Mouse (Mus musculus): Measurements from ENCODE around the gene Nup93.

The Nup93 gene

DNA sequence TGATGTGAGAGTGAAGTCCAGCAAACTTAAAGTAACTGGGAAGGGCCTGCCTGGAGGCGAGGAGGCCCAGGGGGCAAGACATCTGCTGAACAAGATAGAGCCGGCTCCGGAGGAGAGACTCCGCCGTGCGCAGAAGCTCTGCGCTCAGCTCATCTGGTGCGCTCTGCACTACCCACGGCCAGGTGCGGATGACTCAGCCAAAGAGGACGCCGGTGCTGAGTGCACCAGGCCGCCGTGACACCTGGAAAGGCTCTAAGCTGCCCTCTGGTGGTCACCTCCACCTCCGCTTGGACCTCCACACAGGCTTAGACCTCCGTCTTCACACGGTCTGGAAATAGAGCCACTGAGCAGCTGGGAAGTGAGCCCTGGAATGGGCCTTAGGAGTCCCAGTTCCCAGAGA, 27.8 kb upstream of the Nup93 start:
- DNase-seq (ENCODE audit: low spot score): peak; percentile 92

DNA sequence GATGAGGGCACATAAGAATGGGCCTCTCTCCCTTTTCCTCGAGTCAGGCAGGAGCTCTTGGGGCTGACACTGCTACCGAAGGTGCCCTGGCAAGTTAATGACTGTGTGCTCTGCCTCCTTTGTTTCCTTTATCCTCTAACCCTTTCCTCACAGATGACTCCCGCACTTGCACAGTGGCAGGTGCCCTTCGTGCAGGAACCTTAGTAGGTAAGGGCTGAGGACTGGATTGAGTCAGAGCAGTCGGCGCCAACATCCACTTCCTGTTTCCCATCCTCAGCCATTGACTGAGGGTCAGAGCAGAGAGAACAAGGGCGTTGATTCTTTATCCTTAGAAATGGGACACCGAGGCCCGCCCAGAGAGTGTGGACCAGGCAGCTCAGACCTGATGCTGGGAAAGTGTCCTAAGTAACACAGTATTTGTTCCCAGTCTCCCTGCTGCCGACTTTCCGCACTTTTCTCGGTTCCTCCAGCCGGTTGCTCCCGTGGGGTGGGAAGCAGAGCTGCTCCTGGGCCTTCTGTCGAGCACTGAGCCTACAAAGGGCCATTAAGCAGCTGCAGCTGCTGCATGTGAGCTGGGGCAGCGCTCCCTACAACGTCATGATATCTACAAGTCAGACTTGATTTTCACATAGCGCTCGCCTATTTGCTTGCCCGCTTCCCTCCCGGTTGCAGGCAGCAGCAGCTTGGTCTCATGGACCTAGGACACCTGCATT, 26.9 kb upstream of the Nup93 start:
- no peak for DNase-seq (ENCODE audit: low spot score)

DNA sequence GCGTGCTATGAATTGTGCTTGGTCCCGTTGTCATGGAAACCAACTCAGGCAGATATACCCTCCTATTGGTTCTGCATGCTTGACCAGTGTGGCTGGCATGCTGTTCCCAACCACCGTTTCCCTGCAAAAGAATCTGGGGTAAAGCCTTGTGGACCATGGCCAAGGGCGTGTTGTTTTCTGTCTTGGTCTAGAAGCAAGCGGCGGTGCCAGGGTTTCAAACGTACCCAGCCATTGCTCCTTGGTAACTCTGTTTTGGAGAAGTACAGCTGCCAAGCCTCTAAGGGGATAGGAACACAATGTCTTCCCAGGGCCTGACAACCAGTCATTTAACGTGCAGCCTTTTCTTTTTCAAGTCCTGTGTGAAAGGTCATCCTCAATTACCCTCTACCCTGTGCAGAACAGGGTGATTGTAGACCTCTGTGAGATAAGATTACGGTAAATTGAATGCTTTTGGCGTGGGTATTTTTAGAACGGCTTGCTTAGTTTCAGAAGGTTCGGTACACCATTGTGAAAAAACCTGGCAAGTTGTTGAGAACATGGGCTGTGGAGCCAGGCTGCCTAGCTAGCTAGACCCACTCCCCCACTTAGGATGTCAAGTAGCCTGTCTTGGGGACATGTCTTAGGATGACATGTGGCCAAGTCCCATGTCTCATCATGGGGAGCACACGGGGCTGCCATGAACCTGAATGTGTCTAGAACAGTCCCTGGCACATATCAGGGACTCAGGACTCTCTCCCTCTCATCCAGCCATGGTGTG, 24.9 kb upstream of the Nup93 start:
- no peak for DNase-seq (ENCODE audit: low spot score)

DNA sequence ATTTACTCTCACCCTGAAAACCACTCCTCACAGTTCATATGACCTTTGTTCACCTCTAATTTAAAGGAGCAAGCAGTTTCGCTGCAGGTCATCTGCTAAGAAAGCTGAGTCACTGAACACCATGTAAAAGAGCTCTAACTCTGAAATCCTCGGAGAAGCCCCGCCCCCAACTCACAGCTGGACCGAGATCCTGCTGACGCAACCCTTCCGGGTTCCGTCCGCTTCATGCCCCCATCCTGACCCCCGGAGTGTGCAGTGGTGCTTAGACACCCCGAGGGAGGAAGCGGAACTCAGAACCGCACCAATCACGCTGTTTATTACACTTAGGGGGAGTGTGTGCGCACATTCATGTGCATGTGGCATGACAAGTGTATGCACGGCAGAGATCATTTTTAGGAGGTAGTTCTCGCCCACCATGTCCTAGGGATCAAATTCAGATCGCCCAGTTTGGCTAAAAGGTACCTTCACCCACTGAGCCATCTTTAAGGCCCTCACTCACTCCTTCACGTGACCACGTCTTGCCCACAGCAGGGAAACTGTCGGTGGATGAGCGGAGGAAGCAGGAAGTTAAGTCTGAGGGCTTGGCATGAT, 23.2 kb upstream of the Nup93 start:
- DNase-seq (ENCODE audit: low spot score): peak; percentile 89

DNA sequence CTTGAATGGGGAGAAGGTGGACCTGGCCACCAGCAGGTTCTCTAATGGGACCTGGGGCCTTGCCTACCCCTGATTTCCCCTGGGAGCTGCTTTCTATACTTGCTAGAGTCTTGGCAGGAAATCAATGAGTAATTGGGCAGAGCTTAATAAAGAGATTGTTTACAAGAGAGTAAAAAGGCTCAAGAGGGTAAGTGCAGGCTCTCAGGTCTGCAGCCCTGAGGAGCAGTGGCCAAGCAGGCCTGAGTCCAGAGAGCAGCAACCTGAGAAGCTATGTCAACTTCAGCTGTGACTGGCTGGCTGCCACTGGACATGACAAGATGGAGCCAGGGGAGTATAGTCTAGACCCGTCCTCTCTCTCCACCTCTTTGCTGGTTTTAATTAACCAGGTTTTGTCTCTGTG, 21.4 kb upstream of the Nup93 start:
- no peak for DNase-seq (ENCODE audit: low spot score)

DNA sequence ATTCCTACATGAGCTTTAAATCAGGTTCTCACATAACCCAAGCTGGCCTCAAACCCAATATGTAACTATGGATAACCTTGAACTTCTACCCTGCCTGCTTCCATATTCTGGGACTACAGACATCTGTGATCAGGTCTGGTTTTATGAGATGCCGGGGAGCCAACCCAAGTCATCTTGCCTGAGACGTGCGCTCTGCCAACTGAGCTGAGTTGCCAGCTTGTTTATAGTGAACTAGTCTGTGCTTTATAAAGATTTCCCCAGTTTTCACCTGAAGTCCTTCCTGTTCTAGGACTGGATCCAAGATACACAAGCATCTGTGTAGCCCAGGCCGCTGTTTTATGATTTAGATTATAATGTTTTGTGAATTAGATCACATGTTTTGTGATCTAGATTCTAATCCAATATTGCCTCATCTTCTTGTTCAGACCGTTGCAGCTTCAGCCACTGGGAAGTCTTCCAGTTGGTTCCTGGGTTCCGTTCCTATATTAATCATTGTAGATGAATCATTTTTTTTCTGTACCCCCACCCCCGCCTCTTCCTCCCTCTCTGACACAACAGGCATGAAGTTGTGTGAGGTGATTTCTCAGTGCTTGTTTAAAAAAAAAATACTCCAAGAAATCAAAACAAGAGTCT, 19.7 kb upstream of the Nup93 start:
- DNase-seq (ENCODE audit: low spot score): no peak

DNA sequence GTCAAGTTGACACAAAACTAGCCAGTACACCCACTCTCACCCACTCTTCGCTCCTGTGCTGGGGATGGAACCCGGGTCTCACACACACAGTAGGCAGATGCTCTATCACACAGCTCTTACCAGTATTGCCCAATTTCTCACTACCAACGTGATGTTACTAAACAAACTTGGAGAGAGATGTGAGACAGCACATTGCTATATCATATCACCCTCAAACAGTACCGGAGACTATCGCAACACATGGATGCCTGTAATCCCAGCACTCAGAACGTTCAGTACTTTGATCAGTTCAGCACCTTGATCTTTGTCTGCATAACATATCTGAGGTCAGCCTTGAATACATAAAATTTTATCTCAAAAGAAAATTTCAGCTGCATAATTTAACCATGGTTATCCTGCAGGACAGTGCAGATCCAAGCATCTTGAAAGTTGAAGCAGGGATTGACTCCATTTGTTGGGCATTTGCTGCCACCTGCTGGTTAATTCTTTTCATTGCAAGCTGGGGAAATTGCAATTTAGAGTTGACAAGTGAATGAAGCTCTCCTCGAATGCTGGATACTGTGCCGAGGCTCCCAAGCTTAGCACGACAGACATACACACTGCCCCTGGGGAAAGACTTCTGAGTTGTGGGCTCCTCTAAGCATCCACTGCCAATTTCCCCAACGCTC, 15.0 kb upstream of the Nup93 start:
- DNase-seq (ENCODE audit: low spot score): peak; percentile 71

DNA sequence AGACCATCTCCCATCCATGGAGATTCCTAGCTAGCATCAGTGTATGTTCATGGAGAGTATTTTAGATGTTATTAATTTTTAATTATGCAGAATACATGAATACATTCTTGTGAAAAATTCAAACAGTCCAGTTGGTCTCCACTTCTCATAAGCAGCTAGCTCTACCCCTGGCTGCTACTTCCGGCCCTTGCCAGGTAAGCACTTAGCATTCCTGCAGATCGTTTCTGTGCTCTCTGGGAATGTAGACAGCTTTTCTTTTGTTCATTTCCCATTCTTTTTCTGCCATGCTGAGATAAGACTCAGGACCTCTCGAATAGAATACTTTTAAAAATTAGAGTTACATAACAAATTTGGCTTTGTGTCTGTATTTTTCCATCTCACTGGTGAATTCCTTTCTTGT, 10.3 kb upstream of the Nup93 start:
- no peak for DNase-seq (ENCODE audit: low spot score)

DNA sequence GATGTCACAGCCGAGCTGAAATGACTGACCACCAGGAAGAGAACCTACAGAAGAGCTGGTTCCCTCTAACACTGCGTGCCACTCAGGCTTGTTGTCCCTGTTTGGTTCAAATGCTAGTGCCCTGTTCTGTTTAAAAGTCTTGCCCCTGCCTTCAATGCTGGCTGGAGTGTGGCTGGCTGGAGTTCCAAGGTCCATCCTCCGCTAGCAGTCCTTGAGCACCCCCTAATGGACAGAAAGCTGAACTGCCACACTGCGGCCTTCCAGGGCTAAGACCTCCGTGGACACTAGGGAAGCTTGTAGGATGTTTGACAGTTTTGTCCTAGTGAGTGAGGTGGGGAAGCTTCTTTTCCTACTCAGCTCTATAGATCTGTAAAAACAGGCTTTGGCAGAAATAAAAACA, 8.6 kb upstream of the Nup93 start:
- peak; percentile 72 for DNase-seq (ENCODE audit: low spot score)

DNA sequence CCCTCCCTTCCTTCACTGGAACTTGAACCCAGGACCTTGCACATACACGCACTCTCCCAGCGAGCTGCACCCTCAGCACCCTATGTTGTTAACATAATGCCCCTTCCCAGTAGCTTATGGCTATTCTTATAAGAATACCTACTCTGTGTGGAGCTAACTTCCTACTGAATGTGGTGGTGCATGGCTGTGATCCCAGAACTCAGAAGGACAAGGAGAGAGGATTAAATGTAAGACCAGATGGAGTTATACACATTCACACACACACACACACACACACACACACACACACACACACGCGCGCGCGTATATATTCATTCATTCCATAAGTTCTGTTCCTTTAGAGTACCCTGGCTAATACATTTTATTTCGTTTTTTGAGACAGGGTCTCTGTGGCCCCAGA, 8.1 kb upstream of the Nup93 start:
- DNase-seq (ENCODE audit: low spot score): no peak

DNA sequence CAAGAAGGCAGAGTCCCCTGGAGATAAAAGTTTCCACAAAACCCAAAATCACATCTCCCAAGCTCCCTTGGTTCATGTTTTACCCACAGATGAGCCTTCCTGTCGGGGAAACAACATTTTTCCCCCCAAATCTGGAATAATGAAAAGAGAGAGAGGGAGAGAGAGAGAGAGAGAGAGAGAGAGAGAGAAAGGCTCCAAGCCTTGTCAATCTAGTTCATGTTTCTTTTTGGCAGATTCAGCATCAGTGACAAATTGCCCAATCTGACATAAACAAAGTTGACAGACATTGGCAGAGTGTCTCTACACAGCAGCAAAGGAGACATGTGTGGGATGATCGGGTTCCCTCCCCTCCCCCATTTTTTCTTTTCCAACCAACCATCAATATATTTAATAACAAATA, 6.9 kb upstream of the Nup93 start:
- no peak for DNase-seq (ENCODE audit: low spot score)

DNA sequence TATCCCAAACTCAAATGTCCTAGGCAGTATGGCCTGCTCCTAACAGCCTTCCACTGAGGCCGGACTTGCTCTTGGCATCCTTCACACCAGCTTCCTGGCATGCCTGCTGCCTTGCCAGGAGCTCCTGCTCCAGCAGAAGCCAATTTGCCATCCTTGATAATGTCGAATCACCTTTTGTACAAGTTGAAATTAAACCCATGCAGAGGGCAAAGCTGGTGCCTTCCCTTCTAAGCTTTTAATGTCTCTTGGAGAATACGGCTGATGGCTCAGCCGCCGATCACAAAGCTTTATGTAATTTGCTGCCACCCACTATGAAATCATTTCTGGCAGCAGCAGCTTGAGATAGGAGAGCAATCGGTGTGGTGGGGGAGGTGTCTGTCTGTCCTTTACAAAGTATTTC, 4.7 kb upstream of the Nup93 start:
- DNase-seq (ENCODE audit: low spot score): no peak

DNA sequence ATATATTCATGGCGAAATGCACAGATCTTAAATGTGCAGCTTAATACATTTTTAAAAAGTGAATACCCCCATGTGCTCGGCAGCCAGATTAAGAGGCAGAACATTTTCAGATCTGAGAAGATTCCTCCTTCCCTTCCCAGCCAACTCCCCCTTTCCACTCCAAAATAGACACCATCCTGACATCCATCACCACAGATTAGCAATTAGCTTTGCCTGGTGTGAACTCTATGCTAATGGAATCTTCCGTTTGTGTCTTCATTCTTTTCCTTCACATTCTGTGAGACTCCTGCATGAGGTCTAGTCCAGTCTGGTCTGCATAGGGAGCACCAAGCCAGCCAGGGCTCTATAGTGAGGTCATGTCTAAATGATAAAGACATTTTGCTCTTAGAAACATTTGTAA, 4.1 kb upstream of the Nup93 start:
- no peak for DNase-seq (ENCODE audit: low spot score)

DNA sequence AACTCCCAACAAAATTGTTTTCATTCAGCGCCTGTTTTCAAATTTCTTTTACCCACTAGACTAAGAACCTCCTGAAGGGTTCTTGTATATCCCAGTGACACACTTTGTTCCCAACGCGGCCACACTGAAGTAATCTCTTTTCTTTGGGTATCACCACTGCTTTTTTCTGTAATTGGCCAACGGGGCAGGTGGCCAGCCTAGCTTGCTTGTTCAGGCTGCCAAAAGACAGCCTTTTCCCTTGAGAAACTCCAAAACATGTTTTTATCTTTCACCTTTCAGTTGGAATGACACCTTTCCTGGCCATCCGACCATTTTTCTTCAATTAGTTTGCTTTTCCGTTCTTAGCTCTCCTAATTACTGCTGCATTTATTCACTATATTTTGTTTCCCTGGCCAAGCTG, 545 bp upstream of the Nup93 start:
- no peak for DNase-seq (ENCODE audit: low spot score)

DNA sequence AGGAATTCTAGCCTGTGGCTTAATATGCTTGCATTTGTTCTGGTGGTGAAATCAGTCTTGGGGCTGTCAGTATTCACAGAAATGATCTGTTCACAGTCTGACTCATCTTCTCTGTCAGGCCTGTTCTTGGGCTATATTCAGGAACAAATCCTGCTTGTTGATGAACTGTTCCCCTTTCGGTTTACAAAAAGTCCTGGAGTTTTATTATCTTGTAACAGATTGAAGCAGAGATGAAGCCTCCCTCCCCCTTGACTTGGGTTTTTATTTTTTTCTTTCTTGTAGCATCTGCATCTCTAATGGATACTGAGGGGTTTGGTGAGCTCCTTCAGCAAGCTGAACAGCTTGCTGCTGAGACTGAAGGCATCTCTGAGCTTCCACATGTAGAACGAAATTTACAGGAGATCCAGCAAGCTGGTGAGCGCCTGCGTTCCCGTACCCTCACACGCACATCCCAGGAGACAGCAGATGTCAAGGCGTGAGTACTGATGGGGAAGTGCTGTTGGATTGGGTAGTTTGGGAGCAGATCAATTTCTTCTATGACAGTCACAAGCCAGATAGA, 13.1 kb downstream of the Nup93 start:
- no peak for DNase-seq (ENCODE audit: low spot score)

DNA sequence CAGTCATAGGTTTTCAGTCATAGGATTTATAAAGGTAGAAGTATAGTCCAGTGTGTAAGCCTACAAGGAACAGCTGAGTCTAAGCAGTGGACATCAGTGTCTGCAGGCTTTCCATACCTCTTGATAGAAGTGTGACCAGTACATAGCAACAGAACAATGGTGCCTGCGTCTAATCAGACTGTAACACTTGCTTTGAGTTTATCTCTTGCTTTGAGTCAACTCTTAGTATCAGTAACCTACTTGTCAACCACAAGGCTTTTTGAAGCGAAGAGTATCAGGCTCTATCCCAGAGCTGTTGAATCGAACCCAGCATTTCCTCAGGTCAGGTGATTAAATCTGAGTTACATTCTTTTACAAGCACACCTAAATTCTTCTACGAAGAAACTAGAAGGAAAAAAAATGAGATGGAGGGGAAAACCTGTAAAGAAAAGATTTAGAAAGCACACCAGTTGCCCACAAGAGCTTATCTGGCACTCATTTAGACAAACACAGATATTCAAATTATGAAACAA, 25.9 kb downstream of the Nup93 start:
- DNase-seq (ENCODE audit: low spot score): no peak

DNA sequence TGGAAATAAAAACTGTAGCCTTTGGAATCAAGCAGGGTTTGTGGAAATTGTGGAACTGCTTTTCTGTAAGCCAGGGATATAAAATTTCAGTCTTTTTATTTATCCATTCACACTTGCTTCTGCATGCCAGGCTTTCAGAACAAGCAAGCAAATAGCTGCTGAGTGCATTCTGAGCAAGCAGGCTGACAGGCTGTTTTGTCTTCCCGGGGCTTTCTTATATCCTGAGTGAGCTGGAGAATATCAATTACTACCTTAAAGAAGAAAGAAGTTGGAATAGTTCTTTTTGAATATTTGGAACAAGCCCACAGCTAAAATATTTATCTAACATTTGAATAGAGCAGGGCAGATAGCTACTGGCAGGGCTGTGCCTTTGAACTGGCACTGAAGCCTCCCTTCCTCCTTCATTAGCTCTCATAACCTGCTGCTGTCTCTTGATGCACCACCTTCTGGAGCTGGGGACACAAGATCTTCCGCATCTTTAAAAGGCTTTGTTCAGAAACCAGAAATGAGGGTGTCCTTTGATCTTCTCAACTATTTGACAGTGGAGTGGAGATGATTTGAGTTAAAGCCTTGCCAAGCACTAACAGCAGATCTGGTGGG, 35.6 kb downstream of the Nup93 start:
- no peak for DNase-seq (ENCODE audit: low spot score)

DNA sequence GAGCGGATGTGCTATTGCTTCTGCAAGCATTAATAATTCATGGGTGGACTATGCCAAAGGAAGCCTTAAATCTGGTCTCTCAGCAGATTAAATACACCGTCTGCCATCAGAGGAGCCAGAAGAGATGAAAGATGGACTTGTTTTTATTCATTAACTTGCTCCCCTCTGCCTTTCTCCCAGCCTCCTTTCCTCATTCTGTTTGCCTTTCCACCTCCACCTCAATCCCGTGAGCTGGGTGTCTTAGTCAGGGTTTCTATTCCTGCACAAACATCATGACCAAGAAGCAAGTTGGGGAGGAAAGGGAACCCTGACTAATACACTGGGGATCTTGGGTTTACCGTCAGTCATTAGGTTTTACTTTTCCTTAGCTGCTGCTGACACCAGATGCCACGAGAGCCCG, 44.5 kb downstream of the Nup93 start:
- DNase-seq (ENCODE audit: low spot score): peak; percentile 57

DNA sequence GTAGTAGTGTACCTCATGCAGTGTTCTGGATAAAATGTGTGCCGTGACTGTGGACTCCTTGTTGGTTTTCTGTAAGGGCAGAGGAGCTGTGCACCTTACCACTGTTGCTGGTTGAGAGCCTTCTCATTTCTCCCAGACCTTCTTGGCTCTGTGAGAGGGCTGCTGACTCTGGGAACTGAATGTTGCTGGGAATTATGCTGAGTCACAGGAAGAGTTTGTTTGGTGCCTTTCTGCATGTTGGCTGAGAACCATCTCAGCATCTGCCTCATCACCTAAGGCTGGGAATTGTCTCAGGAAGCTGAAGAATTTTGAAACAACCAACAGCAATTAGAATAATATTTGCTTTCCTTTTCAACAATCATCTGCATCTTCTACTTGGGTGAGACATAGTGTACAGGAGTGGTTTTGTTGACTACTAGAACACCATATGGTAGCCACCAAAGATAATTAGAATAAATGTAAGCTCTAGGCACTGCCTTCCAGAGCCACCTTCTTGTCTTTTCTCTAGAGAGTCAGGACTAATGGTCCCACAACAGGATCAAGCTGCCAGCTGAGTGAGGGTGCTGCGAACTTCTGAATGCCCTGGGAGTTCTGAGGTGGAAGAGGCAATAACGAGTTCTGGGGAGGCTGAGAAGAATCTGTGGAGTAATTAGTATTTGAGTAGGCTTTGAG, 48.4 kb downstream of the Nup93 start:
- no peak for DNase-seq (ENCODE audit: low spot score)

DNA sequence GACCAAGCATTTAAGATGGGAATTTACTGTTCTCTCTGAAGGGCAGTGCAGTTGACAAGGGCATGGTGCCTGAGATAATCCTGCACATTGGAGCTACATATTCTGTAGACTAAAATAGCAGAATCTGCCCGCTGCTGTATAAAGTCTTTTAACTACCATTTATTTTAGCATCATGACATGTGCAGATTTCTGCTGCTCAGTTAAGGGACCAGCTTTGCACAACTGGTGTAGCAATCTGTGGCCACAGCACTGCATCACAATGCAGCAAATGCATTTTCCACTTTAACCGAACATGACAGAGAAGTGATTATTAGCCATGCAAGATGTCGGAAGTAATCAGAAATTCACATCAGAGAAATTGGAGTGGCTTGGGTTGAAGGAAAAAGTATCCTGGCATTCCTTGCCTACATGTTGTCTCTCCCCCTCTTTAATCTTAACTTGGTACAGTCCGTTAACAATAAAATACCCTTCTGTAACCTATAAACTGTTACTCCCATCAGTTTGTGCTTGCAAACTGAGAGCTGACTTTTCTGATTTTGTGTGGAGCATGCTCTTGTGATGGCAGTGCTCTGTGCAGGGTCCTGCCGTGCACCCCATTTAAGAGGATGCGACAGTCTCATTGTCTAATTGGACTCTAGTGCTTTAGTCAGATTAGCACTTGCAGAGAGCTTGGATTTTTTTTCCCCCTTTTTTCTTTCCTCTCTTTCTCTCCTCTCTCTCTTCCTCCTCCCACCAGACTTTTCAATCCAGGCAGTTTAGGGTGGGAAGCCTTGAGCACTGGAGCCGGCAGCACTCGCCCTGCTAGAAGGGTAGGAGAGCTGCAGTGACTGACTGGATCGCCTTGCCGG, 52.2 kb downstream of the Nup93 start:
- DNase-seq (ENCODE audit: low spot score): no peak
